Mouse (Mus musculus): ENCODE results near the gene Itpk1.

DNA sequence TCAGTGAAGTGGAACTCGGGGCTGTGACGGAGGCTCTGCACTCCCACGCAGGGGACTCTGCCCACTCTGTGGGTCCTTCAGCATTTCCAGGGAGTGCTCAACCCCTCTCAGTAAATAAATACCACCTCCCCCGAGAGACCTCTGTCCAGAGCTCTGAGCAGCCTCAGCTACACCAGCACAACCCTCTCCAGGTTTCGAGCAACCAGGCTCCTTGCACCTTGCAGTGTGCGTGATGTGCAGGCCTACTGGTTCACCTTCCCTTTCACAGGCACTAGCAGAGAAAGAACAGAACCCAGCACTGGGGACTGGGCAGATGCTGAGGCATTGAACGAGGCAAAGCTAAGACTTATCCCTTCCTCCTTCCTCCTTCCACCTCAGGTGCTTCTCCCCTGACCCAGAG, 7.3 kb downstream of the Itpk1 start:
- TF ChIP-seq POLR2A (IDR thresholded peaks at IDR 0.05; ENCODE audit: control insufficient read depth, extremely low read depth, insufficient read depth, low read length, poor library complexity): no peak
- TF ChIP-seq CTCF (IDR thresholded peaks at IDR 0.05; ENCODE audit: borderline replicate concordance, control insufficient read depth, extremely low read depth, insufficient read depth, low read length, poor library complexity): no peak
